Mouse (Mus musculus) lung, adult 2 months (tissue): ENCODE measurements around the gene Pprc1.

ENCODE experiments used
- CTCF ChIP-seq: fragments of 200-500 bp; IDR thresholded peaks from 2 replicates; pipeline ENCODE4 v1.5.1; 2011; ENCODE audit warnings: mild to moderate bottlenecking, low read length, control low read depth; ENCODE audit not compliant: insufficient read depth
- POLR2A ChIP-seq: fragments of 200-500 bp; IDR thresholded peaks from 2 replicates; pipeline ENCODE4 v1.6.1; 2011; ENCODE audit warnings: low read depth, mild to moderate bottlenecking, control low read depth, low read length, borderline replicate concordance; ENCODE audit errors: extremely low read depth

DNA sequence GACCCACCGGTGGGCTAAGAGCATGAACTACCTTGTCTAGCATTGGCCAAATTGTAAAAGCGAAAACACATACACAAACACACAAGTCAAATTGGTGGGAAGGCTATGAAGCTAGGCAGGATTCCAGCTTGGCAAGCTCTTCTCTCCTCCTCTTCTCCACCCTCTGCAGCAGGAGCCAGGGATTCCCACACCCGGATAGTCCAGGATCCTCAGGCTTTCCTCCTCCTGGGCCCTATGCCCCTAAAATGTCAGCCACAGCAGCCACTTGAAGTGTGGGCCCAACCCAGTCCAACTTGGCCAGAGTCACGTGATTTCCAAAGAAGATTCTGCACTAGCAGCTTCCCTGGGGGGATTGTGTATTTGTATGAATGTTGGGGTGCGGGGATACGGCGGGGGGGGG, 1.3 kb upstream of the Pprc1 start:
- no peak for TF ChIP-seq POLR2A
- no peak for TF ChIP-seq CTCF
